ENCODE assay signal across 8 mouse cellular contexts in the genomic region with DNA sequence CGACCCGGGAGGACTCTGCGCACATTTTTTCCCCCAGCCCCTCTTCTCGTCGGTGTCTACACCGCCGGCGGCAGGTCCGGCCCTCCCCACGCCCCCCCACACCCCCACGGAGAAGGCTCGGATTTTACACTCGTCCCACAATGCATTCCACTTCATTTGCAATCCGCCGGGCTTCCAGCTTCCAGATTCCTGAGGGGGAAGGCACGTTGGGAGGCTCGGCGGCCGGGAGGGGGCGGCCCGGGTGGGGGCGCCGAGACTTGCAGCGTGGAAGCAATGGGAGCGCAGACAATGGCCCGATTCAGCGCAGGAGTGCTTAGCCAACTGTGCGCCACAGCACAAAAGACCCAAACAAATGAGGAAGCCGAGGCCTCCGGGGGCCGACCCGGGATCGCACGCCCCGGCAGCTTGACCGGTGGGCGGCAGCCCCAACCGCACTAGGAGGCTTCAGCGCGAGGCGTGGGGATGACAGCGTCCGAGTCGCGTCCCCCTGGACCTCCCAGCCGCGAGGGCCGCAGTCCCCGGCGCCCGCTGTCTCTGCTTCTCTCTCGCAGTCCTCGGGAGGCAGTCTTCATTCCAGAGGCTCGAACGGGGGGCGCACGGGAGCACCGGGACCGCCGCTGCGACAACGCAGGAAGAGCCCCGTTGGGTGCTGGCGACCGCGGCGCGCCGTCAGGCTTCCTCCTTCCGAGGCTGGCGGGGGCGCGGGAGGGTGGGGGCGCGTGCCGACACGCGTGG.
DNase-seq lines count a peak whose midpoint lies in the region; ATAC-seq and TF ChIP-seq lines count a peak whose summit lies in the region.

No protein-coding gene starts in this region.

- H3K36me3 ChIP-seq in ES-E14 (ENCODE audit: control insufficient read depth, insufficient read depth, low read length, poor library complexity, severe bottlenecking) = no peaks in the 10 kb centered on the region
- no peaks in the 10 kb centered on the region for H3K36me3 ChIP-seq in embryonic facial prominence, embryonic 15.5 days
- no peaks in the 10 kb centered on the region for H3K36me3 ChIP-seq in heart, embryonic 15.5 days

- under 1% methylated on average over 78 of the region's 78 CpGs for WGBS in embryonic facial prominence, embryonic 15.5 days
- under 1% methylated on average over 76 of the region's 78 CpGs for WGBS in heart, embryonic 15.5 days
- under 1% methylated on average over 78 of the region's 78 CpGs for WGBS in lung, adult 2 months

- H3K4me2 ChIP-seq in embryonic facial prominence, embryonic 15.5 days (replicated peaks) = peak overlapping the region; percentile 91
- peak overlapping the region; percentile 90 for H3K4me2 ChIP-seq in heart, embryonic 15.5 days

- in situ Hi-C loops in ES-E14 (cut with MboI; ENCODE audit: low sequenced_read_pairs in 2 of 2, unreplicated experiment in 2 of 2) = no loop called here

- TF ChIP-seq POLR2A in lung, adult 2 months (IDR thresholded peaks at IDR 0.05; ENCODE audit: borderline replicate concordance, extremely low read depth, low read depth, low read length) = no peak

- no peak for DNase-seq in ES-E14 (ENCODE audit: low read depth, low spot score)
- peak; percentile 10 to 23 for DNase-seq in adrenal gland, postnatal 4 days (ENCODE audit: low spot score in 2 of 2)
- peak; percentile 58 for DNase-seq in layer of hippocampus, adult 9-10 months (ENCODE audit: low spot score)
- peak; percentile 40 for DNase-seq in lung, adult 2 months
- DNase-seq in retina, embryonic 14.5 days (ENCODE audit: low spot score) = peak; percentile 72
- no peak for DNase-seq in spleen, postnatal 14 days (ENCODE audit: low spot score in 2 of 2)

- H3K9ac ChIP-seq in ES-E14 (ENCODE audit: insufficient read depth, low read depth, low read length, poor library complexity, severe bottlenecking) = peak overlapping the region; percentile 71
- H3K9ac ChIP-seq in embryonic facial prominence, embryonic 15.5 days = peak overlapping the region; percentile 81
- peak overlapping the region; percentile 80 for H3K9ac ChIP-seq in heart, embryonic 15.5 days

- ATAC-seq in embryonic facial prominence, embryonic 15.5 days (ENCODE audit: insufficient number of reproducible peaks, low FRiP score, low TSS enrichment, low read depth) = peak; percentile 69
- peak; percentile 40 for ATAC-seq in heart, embryonic 15.5 days (replicated peaks; ENCODE audit: insufficient number of reproducible peaks, insufficient read depth, low FRiP score, low read depth)

- no peaks in the 10 kb centered on the region for H3K27me3 ChIP-seq in embryonic facial prominence, embryonic 15.5 days
- no peaks in the 10 kb centered on the region for H3K27me3 ChIP-seq in heart, embryonic 15.5 days

- H3K4me1 ChIP-seq in ES-E14 (ENCODE audit: control insufficient read depth in 2 of 2, insufficient read depth in 2 of 2, low read length in 2 of 2, poor library complexity in 1 of 2) = peaks cover 0 to 4% of the 10 kb centered on the region in 2 experiments; a peak in 2 of 4 replicates
- H3K4me1 ChIP-seq in embryonic facial prominence, embryonic 15.5 days = peaks cover 47% of the 10 kb centered on the region
- peaks cover 21% of the 10 kb centered on the region for H3K4me1 ChIP-seq in heart, embryonic 15.5 days (replicated peaks)
- peaks cover 8% of the 10 kb centered on the region for H3K4me1 ChIP-seq in lung, adult 2 months (ENCODE audit: control insufficient read depth, insufficient read depth, low read length)

- H3K27ac ChIP-seq in ES-E14 (ENCODE audit: insufficient read depth, low read depth, low read length, poor library complexity, severe bottlenecking) = no peak overlapping the region
- H3K27ac ChIP-seq in embryonic facial prominence, embryonic 15.5 days (replicated peaks) = peak overlapping the region; percentile 91
- peak overlapping the region; percentile 81 for H3K27ac ChIP-seq in heart, embryonic 15.5 days

- H3K4me3 ChIP-seq in ES-E14 (ENCODE audit: insufficient read depth in 1 of 2, low read depth in 1 of 2, low read length in 2 of 2, poor library complexity in 1 of 2, severe bottlenecking in 1 of 2) = peak overlapping the region; percentile 80 to 85
- peak overlapping the region; percentile 81 for H3K4me3 ChIP-seq in embryonic facial prominence, embryonic 15.5 days (replicated peaks)
- peak overlapping the region; percentile 80 for H3K4me3 ChIP-seq in heart, embryonic 15.5 days
- H3K4me3 ChIP-seq in lung, adult 2 months (replicated peaks; ENCODE audit: extremely low read depth, low read depth, low read length) = peak overlapping the region; percentile 82

- no peak for TF ChIP-seq CTCF in lung, adult 2 months (IDR thresholded peaks at IDR 0.05; ENCODE audit: insufficient read depth, low read length)

- H3K9me3 ChIP-seq in ES-E14 (ENCODE audit: control insufficient read depth, insufficient read depth, low read depth, low read length) = no peaks in the 10 kb centered on the region
- H3K9me3 ChIP-seq in embryonic facial prominence, embryonic 15.5 days (replicated peaks) = no peaks in the 10 kb centered on the region
- no peaks in the 10 kb centered on the region for H3K9me3 ChIP-seq in heart, embryonic 15.5 days (replicated peaks)

TF ChIP-seq in ES-E14, 5 proteins besides CTCF, POLR2A, EP300 and RAD21:
- TF ChIP-seq CHD2 (IDR thresholded peaks at IDR 0.05; ENCODE audit: low read depth, low read length) (no peak), ZNF384 (IDR thresholded peaks at IDR 0.05; ENCODE audit: low read depth, low read length) (no peak), MAFK (IDR thresholded peaks at IDR 0.05; ENCODE audit: insufficient read depth, low read depth, low read length) (no peak), HCFC1 (IDR thresholded peaks at IDR 0.05; ENCODE audit: borderline replicate concordance, insufficient read depth, low read length) (no peak), ZC3H11A (IDR thresholded peaks at IDR 0.05; ENCODE audit: borderline replicate concordance, low read depth, low read length) (no peak)

Comparison
In these comparisons a context has a peak if more than half of its experiments do, and no peak if none do; other contexts are left out.
1. DNase-seq: peak in adrenal gland, postnatal 4 days (2 of 2), layer of hippocampus, adult 9-10 months (single experiment), lung, adult 2 months (single experiment) and retina, embryonic 14.5 days (single experiment); none in ES-E14 (single experiment) and spleen, postnatal 14 days (0 of 2).
2. Peak in every context shown above with its lines, with median percentiles within 50 percentile points of each other: H3K4me3 ChIP-seq and H3K9ac ChIP-seq.